Mouse (Mus musculus): ENCODE measurements around the gene Map4.

DNA sequence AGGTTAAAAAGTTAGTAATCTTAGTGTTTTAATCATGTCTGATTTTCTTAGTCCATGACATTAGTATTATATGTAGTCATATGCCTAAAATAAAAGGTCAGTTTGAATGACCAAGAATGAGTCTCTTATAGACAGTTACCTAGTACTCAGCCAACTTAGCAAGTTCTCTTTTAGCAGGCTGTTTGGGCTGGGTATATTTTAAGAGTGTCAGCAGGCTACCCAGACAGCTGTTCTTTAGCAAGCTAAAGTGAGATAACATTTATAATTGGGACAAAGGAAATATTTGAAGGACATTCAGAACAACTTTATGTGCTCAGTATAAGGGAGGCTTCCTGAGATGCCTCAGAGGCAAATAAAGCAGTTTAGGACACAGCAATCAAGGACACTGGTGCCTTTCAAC, 17.3 kb downstream of the Map4 start:
- TF ChIP-seq CTCF (conservative IDR thresholded peaks at IDR 0.05 in 1 of 2, IDR thresholded peaks at IDR 0.05 in 1 of 2; ENCODE audit: low read depth in 2 of 2, low read length in 2 of 2), result no peak
- no peak for TF ChIP-seq TCF12 (IDR thresholded peaks at IDR 0.05; ENCODE audit: low read depth, low read length)
- TF ChIP-seq KAT2A (IDR thresholded peaks at IDR 0.05; ENCODE audit: insufficient replicate concordance, low read length), result no peak
- TF ChIP-seq MEF2A (IDR thresholded peaks at IDR 0.05; ENCODE audit: borderline replicate concordance, low read depth, low read length), result no peak
- TF ChIP-seq SIN3A (IDR thresholded peaks at IDR 0.05; ENCODE audit: low read length), result no peak
- TF ChIP-seq ZMIZ1 (IDR thresholded peaks at IDR 0.05; ENCODE audit: low read depth, low read length), result no peak
- no peak for TF ChIP-seq CHD2 (IDR thresholded peaks at IDR 0.05; ENCODE audit: low read length)
- no peak for TF ChIP-seq RAD21 (IDR thresholded peaks at IDR 0.05; ENCODE audit: low read depth, low read length)
- TF ChIP-seq E2F4 (IDR thresholded peaks at IDR 0.05; ENCODE audit: insufficient replicate concordance, low read depth, low read length), result no peak
- no peak for TF ChIP-seq POLR2A (IDR thresholded peaks at IDR 0.05; ENCODE audit: low read depth, low read length)

Measured in CH12.LX (cell line).